Mouse (Mus musculus) brain, embryonic 14.5 days (tissue): Measurements from ENCODE around the gene BC016579.

Experiments used
- CTCF ChIP-seq: fragments of 200-500 bp; IDR thresholded peaks from 2 replicates; pipeline ENCODE4 v1.5.1; 2012; ENCODE audit warnings: inconsistent platforms, mild to moderate bottlenecking, moderate library complexity, borderline replicate concordance; ENCODE audit not compliant: insufficient read depth, insufficient read length; ENCODE audit errors: extremely low read depth
- POLR2A ChIP-seq: fragments of 200-500 bp; IDR thresholded peaks from 2 replicates; pipeline ENCODE4 v1.6.1; 2012; ENCODE audit warnings: mild to moderate bottlenecking, inconsistent platforms, borderline replicate concordance; ENCODE audit not compliant: poor library complexity, insufficient read depth, insufficient read length, severe bottlenecking; ENCODE audit errors: extremely low read depth

DNA sequence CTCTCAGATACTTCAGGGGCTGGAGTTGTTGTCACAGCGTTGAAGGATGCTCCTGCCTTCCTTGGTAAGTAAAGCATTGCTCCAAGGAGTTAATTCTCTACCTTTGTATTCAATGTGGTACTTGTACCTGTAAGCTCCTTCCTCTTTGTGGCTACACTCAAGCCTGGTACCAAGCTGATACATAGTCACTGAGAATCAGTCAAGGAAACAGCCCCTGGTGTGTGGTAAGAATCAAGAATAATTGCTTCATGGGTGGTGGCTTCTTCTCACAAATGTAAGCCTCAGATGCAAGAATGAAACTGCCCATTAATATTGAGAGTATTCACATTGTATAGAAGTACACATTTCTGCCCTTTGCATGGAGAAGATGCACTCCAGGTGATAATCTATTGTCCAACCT, 37.9 kb downstream of the BC016579 start:
- TF ChIP-seq CTCF (no peak), POLR2A (no peak)
